Mouse (Mus musculus): ENCODE data around the gene Mark4.
A peak's percentile ranks its signal among the peaks of the same experiment; 100 is the strongest.

Gene Mark4

DNA sequence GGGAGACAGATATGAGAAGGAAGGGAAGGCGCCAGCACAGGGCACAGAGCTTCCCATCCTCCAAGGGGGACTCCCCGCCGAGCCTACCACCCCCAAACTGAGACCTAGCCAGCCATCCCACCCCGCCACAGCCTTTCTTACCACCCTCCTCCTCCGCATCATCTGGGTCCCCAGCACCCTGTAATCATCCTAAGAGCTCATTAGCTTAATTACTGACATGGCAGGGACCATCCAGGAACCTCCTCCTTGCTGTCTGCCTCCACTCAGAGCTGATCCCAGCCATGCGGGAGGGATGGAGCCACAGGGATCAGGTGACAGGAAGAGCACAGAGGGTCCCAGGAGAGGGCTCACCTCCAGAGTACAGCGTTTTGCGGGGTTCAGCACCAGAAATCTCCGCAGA is 21.6 kb downstream of the Mark4 start:
- DNase-seq (ENCODE audit: low spot score), result no peak

- no peak for DNase-seq (ENCODE audit: low spot score)
These were observed 22.3 kb downstream of the Mark4 start for GRCm38 (mm10) chr7:19436276-19436675.

DNA sequence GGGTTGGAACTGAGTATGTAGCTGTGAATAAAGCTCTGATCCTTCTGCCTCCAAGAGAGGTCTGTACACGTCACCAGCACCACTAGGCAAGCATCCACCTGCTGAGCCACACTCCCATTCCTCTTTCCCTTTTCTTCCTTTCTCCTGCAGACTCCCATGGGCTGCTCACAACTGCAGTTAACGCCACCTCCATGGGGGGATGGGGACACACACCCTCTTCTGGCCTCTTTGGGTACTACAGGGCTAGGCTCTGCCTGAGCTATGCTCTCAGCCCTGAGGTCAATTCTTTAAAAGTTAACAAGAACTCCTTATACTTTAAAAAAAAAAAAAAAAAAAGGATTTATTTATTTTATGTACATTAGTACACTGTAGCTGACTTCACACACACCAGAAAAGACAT is 26.1 kb downstream of the Mark4 start:
- no peak for DNase-seq (ENCODE audit: low spot score)

DNA sequence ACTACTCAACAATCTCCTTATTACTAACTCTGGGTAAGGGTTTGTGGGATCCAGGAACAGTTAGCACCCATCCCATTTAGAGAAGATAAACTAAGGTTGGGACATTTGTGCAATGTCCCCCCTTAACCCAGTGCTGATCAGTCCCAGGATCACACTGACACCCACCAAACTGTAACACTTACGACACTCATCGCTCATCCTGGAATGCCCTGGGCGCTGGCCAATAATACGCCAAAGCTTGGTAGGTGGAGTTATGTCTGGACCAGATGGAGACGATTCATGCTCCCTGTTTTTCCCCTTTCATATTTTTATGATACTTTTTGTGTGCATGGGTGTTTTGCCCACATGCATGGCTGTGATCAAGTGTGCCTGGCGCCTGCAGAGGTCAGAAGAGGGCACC is 28.2 kb downstream of the Mark4 start:
- DNase-seq (ENCODE audit: low spot score), result no peak

GRCm38 (mm10) chr7:19429726-19430125 is 28.9 kb downstream of the Mark4 start:
- DNase-seq (ENCODE audit: low spot score), result no peak

GRCm38 (mm10) chr7:19427999-19428650 is 30.5 kb downstream of the Mark4 start:
- no peak for DNase-seq (ENCODE audit: low spot score)

DNA sequence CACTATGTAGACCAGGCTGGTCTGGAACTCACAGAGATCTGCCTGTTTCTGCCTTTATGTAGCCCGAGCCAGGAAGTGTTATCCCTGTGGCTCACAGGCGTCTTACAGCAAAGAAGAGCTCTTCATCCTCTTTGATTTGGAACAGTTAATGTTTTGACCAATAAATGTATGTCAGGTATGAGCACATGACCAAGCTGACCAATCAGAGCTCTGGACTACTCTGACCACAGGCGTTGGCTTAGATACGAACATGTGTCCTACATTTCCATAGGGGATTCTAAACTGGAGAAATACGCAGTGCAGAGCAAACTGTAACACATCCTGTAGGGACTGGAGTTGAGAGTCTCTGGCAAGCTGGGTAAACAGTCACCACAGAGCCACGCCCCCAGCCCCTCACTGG is 31.7 kb downstream of the Mark4 start:
- DNase-seq (ENCODE audit: low spot score), result no peak

DNA sequence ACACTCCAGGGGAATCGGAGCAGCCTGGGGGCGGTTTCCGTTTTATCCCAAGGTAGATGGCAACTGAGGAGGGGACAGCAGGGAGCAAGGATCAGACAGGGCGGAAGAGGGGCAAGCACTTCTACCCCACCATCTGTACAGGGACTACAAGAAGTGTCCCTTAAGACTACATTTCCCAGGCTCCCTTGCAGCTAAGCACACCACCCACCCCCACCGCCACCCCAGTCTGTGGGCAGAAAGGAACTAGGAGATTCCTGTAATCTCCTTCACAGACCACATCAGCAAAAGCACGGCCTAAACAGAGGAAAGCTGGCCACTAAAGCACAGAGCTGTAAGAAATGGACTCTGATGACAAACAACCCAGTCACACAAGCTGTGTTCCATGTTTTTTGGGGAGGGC is 32.3 kb downstream of the Mark4 start:
- no peak for DNase-seq (ENCODE audit: low spot score)

DNA sequence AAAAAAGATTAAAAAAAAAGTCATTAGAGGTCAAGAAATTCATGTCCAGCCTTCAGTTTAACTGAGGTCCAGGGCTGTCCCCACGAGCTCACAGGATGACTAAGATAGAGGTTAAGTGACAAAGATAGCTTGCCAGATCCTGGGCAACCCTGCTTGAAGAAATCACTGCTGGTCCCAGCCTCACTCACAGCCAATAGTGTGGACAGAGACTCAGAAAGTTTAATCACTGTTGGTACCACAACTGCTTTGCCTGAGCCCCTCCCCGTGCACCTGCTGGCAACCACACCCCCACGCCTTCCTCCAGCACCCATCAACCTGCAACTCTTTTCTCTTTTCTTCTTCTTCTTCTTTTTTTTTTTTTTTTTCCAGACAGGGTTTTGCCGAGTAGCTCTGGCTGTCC is 34.6 kb downstream of the Mark4 start:
- DNase-seq (ENCODE audit: low spot score), result no peak

GRCm38 (mm10) chr7:19423083-19423482 is 35.5 kb downstream of the Mark4 start:
- no peak for DNase-seq (ENCODE audit: low spot score)

GRCm38 (mm10) chr7:19420821-19421636 is 37.6 kb downstream of the Mark4 start:
- DNase-seq (ENCODE audit: low spot score), result peak; percentile 56

DNA sequence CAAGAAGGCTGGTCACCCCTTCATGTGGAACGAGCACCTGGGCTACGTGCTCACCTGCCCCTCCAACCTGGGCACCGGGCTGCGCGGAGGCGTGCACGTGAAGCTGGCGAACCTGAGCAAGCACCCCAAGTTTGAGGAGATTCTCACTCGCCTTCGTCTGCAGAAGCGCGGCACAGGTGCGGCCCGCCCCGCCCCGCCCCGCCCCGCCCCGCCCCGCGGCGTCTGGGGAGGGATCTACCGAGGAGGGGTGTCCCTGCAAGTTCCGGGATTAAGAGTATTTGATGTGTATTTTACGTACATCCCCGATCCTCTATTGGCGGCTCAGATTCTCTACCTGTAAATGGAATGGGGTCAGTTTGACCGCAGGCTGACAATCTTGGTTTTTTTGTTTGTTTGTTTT is 38.5 kb downstream of the Mark4 start:
- DNase-seq (ENCODE audit: low spot score), result no peak

DNA sequence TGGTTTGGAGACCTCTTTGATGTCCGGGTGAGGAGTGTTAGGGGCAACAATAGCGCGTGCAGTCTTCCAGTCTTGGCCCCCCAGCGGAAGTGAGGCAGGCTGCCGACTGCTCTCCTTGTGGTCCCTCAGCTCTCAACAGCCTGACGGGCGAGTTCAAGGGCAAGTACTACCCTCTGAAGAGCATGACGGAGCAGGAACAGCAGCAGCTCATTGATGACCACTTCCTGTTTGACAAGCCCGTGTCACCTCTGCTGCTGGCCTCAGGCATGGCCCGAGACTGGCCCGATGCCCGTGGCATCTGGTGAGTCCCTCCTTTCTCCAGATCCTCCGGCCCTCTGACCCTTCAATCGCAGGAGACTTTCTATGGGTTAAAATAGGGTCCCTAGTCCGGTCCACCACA is 42.0 kb downstream of the Mark4 start:
- DNase-seq (ENCODE audit: low spot score), result no peak

DNA sequence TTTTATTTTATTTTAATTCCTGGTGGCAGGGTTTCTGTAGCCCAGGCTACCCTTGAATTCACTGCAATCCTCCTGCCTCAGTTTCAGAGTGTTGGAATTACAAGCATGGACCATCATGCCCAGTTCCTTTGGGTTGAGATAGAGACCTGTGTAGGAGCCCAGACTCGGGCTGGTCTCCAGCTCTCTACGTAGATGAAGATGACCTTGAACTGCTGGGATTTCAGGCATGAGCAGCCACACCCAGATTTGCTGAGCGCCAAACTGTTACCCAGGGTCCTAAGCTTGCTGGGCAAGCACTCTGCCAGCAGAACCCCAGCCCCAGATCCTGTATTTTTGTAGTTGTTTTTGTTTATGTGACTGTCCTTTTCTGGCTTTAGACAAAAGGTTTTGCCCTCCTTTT is 45.1 kb downstream of the Mark4 start:
- no peak for DNase-seq (ENCODE audit: low spot score)

DNA sequence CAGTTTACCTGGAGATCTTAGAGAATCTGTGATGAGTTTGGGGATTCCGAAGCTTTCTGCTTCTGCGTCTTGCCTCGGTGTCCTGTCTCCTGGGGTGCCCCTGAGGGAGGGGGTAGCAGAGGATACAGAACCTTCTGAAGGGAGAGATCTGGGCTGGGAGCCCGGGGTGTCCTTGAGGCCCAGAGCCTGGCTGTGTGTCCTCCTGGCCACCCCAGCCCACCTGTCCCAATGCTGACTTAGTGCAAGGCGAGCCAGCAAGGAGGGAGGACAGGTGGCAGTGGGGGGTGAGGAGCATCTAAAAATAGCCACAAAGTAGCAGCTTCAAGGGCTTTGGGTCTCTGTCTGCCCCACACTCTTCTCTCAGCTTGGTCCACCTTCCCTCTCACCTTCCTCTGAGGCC is 46.8 kb downstream of the Mark4 start:
- no peak for DNase-seq (ENCODE audit: low spot score)

DNA sequence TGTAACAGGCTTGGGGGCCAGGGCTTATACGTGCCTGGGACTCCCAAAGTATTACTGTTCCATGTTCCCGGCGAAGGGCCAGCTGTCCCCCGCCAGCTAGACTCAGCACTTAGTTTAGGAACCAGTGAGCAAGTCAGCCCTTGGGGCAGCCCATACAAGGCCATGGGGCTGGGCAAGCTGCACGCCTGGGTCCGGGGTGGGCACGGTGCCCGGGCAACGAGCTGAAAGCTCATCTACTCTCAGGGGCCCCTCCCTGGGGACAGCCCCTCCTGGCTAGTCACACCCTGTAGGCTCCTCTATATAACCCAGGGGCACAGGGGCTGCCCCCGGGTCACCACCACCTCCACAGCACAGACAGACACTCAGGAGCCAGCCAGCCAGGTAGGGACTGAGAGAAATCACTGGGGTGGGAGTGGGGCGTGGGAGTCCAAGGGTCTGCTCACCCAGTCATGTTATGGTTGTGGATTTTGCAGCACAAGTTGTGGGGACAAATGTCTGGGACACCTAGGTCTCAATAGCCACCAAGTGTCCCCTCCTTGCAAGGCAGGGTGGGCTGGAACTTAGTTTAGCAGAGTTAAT is 47.8 kb downstream of the Mark4 start:
- peak; percentile 40 for DNase-seq (ENCODE audit: low spot score)

DNA sequence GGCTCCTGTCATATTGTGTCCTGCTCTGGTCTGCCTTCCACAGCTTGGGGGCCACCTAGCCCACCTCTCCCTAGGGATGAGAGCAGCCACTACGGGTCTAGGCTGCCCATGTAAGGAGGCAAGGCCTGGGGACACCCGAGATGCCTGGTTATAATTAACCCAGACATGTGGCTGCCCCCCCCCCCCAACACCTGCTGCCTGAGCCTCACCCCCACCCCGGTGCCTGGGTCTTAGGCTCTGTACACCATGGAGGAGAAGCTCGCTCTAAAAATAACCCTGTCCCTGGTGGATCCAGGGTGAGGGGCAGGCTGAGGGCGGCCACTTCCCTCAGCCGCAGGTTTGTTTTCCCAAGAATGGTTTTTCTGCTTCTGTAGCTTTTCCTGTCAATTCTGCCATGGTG is 48.9 kb downstream of the Mark4 start:
- DNase-seq (ENCODE audit: low spot score), result no peak

DNA sequence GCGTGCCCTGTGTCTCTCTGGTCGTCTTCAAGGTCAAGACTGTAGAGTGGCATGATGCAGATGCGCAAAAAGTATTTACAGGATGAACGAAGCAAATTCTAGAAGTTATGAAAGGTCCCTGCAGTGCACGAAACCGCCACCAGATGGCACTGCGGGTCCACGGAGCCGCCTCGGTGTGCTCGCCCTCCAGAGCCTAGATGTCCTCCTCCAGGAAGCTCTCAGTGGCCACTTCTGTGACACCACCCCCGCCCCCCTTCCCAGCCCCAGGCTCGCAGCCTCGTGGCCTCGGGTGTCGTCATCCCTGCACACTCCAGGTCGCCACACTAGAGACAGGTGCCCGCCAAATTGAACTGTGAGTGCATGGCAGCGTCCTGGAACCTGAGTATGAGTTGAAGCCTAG is 53.2 kb downstream of the Mark4 start:
- DNase-seq (ENCODE audit: low spot score), result peak; percentile 67

DNA sequence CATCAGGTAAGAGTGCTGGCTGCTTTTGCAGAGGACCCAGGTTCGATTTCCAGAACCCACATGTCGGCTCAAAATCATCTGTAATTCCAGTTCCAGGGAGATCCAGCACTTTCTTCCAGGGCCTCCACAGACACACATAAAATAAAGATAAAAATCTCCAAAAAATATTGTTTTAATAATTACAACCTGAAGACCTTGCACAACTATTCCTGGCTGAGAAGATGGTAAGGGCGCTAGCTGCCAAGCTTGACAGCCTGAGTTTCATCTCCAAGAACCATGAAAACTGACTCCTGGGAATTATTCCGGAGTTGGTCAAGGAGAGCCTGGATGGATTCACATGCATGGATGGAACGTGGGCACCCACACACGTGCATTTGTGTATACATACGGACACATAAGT is 54.1 kb downstream of the Mark4 start, which contains the start of gene Ckm:
Gene Ckm, plus strand, starts transcription at position 301 of the 400 bp plus-strand sequence.
- no peak for DNase-seq (ENCODE audit: low spot score)

DNA sequence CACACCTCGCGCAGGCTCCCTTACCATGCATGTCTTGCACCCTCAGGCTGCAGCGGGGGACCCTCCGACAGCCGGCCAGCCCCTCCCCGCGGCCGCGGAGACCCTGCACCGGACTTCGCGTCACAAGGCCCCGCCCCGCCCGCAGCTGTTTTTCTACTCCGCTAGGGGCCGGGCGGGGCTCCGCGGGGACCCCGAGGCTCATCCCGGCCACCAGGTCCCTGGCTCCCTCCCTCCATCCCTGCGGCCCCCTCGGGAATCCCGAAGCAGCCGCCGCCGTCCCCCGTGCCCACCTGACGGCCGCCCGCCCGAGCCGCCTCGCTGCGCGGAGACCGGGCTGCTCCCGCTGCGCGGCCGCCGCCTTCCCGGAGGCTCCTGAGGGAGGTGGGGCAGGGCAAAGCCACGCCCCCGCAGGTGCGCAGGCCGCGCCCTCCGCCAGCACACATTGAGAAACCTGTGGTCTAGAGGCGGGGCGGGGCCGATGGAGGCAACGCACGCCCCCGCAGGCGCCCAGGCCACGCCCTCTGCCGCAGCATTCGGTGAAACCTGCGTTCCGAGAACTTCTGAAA is 54.8 kb downstream of the Mark4 start, which contains the start of gene Klc3:
Gene Klc3, minus strand, starts transcription at position 374 of the 566 bp plus-strand sequence.
- no peak for DNase-seq (ENCODE audit: low spot score)

DNA sequence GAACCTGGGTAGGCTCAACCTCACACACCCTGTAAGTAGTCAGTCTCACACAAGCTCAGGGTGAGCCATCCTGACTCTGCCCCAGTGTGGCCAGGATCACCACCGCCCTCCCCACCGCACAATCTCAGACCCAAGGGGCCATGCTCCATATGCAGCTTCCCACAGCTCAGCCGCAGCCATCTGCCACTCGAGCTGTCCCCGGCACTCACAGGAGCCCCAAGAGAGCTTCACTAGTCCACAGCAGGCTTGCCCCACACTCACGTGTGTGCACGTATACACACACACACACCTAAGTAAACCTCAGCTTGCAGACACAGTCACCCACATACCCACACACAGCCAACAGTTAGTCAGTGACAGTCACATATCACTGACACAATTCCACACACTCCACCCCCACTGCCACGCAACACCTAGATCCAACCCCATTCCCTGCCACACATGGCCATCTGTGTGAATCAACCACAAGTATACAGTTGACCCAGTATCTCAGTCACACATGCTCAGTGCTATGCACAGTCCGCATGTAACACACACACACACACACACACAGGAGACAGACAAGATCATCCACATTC is 56.0 kb downstream of the Mark4 start:
- DNase-seq (ENCODE audit: low spot score), result no peak

- DNase-seq (ENCODE audit: low spot score), result no peak
These were observed 57.7 kb downstream of the Mark4 start for GRCm38 (mm10) chr7:19400946-19401345.

Data from urinary bladder, postnatal 10 days (tissue).